Mouse (Mus musculus): ENCODE results near the gene Acp5. TPM values are rescaled to one million over a fixed set of nuclear protein-coding genes. Genes with fewer than 3 reads are reported as not detected.

Gene Acp5
- total RNA-seq, 2 experiments from 2014 or later: 0.51 TPM; not detected in 1

GRCm38 (mm10) chr9:22117754-22118456, 17.6 kb downstream of the Acp5 start:
- peak overlapping the region; percentile 88; the same call in 1 of the 2 replicates for H3K27ac ChIP-seq

DNA sequence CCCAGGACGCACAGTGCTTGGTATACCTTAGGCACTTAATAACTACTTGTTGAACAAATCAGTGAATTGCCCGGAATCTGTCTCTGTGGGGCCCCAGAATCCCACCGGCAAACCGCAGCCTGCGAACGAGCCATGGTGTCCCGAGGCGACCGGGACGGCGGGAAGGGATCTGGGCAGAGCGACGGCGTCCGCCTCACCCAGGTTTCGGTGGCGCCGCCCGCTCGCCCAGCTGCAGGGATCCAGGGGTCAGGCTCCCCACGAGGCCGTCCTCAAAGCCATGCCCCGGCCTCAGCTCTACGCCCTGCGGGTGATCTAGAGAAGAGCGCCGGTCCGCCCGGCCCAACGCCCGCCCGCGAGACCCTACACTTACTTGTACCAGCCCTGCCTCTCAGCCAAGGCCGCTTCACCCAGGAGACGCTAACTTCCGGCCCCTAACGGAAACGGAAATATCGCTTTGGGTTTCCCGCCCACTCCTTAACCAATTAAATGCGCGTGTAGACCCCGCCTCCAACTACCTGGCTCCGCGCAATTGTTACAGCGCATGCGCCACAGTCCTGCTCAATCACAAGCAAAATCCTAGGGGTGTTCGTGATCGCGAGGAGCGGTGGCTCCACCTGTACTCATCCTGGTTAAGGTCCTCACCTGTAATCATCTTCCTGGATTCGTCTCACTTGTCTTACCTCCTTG, 18.6 kb downstream of the Acp5 start, which contains the start of gene Elof1:
Gene Elof1, minus strand, starts transcription at position 433 of the 687 bp plus-strand sequence.
- TF ChIP-seq CTCF (IDR thresholded peaks at IDR 0.05): no peak; the same call in 1 of the 2 replicates
- Histone ChIP-seq H3K4me3 (peak within 1 kb of the TSS; percentile 66), H3K27ac (peak within 1 kb of the TSS; percentile 88)
- peak; percentile 91 to 93 for DNase-seq (ENCODE audit: extremely low spot score in 1 of 2, low spot score in 2 of 2)
- intact Hi-C loops (cut with DNase I): loop anchor here (1.0 to 2.0 kb wide), 2 partner anchors 32 to 46 kb away; partner anchors contain the start of genes Ecsit, Gm49318 and Zfp653

More at GRCm38 (mm10) chr9:22117754-22118456, 17.6 kb downstream of the Acp5 start:
- intact Hi-C loops (cut with DNase I): loop anchor here (1.0 to 2.0 kb wide), 3 partner anchors 25 to 47 kb away; partner anchors contain the start of genes Ecsit, Gm49318 and Zfp653
- peak; percentile 25 to 46 for DNase-seq (ENCODE audit: extremely low spot score in 1 of 2, low spot score in 2 of 2)
- peak; percentile 45 for TF ChIP-seq CTCF (IDR thresholded peaks at IDR 0.05)
- H3K4me3 ChIP-seq: peak overlapping the region; percentile 66

DNA sequence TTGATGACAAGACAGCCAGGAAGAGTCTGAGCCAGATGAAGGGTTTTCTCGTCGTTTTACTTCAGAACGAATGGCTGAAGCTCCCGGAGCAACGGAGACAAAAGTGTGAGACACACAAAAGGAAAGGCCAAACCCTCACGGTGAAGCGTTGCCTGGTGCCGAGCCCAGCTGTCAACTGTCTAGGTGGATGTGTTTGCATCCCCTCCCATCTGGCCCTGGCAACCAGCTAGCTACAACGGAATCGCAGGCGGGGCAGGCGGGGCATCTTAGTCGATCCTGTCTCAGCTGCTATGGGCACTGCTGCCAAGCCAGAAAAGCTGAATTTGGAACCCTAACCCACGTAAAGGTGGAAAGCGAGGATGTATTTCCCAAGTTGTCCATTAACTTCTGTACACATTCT, 19.4 kb downstream of the Acp5 start:
- Histone ChIP-seq H3K4me3 (peak overlapping the region; percentile 66), H3K27ac (no peak overlapping the region)
- intact Hi-C loops (cut with DNase I): loop anchor here (2.0 kb wide), 1 partner anchor 45 kb away; the partner anchor contains the start of genes Gm49318 and Zfp653
- no peak for DNase-seq (ENCODE audit: extremely low spot score in 1 of 2, low spot score in 2 of 2)
- TF ChIP-seq CTCF (IDR thresholded peaks at IDR 0.05): no peak

DNA sequence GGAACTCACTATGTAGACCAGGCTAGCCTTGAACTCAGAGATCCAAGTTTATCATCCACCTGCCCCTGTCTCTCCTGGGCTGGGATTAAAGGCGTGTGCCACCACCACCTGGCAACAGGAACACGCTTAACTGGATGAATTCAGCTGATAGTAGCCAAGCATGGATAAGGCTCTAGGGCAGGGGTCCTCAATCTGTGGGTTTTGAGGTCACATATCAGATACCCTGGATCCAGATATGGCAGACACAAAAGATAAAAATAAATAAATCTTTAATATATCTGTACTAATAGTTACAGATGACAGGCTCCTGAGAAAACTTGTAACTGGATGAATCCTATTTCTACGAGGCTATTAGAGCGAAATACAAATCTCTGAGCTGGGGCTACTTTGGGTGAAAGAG, 19.9 kb downstream of the Acp5 start:
- TF ChIP-seq CTCF (IDR thresholded peaks at IDR 0.05): no peak
- Histone ChIP-seq H3K4me3 (peak overlapping the region; percentile 66), H3K27ac (no peak overlapping the region)
- intact Hi-C loops (cut with DNase I): loop anchor here (2.0 kb wide), 1 partner anchor 45 kb away; the partner anchor contains the start of genes Gm49318 and Zfp653
- no peak for DNase-seq (ENCODE audit: extremely low spot score in 1 of 2, low spot score in 2 of 2)

DNA sequence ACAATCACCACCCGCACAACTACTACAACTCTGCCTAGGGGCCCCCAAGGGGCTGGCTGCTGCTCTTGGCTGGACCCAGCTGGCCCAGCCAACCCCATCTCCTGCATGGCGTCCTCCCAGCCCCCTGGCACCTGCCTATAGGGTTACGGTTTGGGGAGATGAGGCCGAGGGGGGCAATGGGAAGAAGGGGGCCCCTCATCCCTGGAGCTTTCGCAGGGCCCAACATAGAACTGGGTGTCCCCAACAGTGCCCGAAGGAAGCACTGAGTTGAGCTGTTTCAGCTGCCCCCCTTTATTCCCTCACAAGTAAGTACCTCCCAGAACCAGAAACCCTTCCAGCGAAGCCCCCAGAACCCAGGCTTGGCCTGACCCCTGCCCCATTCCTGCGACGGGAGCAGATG, 27.3 kb downstream of the Acp5 start:
- DNase-seq (ENCODE audit: extremely low spot score in 1 of 2, low spot score in 2 of 2): no peak
- no peak for TF ChIP-seq CTCF (IDR thresholded peaks at IDR 0.05)
- intact Hi-C loops (cut with DNase I): no loop called here
- H3K4me3 ChIP-seq: no peak overlapping the region
- H3K27ac ChIP-seq: no peak overlapping the region

GRCm38 (mm10) chr9:22099922-22100321, 35.6 kb downstream of the Acp5 start:
- no peak for TF ChIP-seq CTCF (IDR thresholded peaks at IDR 0.05)
- no peak overlapping the region for H3K27ac ChIP-seq
- DNase-seq (ENCODE audit: extremely low spot score in 1 of 2, low spot score in 2 of 2): no peak
- intact Hi-C loops (cut with DNase I): no loop called here
- H3K4me3 ChIP-seq: no peak overlapping the region

DNA sequence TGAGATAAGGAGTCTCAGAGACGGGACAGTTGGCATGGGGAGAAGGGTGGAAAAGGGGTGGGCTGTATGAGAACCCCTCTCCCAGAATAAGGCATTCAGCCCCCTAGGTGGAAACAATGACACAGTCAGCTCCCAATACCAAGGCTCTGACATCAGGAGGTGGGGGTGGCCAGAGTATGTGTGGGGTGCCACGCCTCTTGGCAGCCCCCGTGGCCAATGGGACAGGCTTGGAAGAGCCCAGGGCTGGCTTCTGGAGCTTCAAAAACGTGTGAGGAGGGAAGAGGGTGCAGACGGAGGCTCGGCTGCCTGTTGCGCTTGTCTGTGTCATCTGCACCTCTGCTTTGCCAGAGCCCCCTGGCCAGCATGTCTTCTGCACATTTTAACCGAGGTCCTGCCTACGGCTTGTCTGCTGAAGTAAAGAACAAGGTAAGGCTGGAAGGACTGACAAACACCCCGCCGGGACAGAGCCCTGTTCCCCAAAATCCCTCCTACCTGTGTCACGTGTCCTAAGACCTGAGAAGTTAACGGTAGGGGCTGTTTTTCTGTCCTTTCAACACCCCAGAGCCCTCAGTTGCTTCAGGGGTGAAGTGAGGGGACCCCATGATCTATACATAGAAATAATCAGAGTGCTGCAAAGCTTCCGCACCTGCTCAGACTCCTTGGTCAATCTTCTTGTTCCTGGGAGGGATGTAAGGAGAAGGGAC, 36.4 kb downstream of the Acp5 start, which contains the start of gene Cnn1:
Gene Cnn1, plus strand, starts transcription at position 224 of the 704 bp plus-strand sequence.
- TF ChIP-seq CTCF (IDR thresholded peaks at IDR 0.05): no peak
- Histone ChIP-seq H3K4me3 (no peak within 1 kb of the TSS), H3K27ac (no peak within 1 kb of the TSS)
- DNase-seq (ENCODE audit: extremely low spot score in 1 of 2, low spot score in 2 of 2): no peak
- intact Hi-C loops (cut with DNase I): no loop called here

- Histone ChIP-seq H3K27ac (no peak overlapping the region), H3K4me3 (peak overlapping the region; percentile 39)
- TF ChIP-seq CTCF (IDR thresholded peaks at IDR 0.05): peak; percentile 80
- intact Hi-C loops (cut with DNase I): no loop called here
- DNase-seq (ENCODE audit: extremely low spot score in 1 of 2, low spot score in 2 of 2): peak; percentile 68 to 77
Measured at GRCm38 (mm10) chr9:22095854-22096307, 39.6 kb downstream of the Acp5 start.

DNA sequence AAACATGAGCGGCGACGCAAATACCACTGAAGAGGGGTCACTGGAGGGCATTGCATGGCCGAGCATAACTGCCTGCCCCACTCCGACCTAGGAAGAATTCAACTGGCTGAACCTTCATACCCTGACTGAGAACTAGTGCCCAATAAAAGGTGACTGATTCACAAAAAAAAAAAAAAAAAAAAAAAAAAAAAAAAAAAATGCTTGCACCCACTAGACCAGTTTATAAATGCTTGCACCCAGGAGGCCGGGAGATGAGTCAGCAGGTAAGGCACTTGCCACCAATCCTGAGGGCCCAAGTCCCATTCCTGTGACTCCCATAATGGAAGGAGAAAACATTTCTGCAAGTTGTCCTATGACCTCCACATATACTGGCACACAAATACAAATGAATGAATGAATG, 42.8 kb downstream of the Acp5 start:
- intact Hi-C loops (cut with DNase I): no loop called here
- no peak for DNase-seq (ENCODE audit: extremely low spot score in 1 of 2, low spot score in 2 of 2)
- Histone ChIP-seq H3K27ac (no peak overlapping the region), H3K4me3 (no peak overlapping the region)
- TF ChIP-seq CTCF (IDR thresholded peaks at IDR 0.05): no peak

GRCm38 (mm10) chr9:22089986-22090385, 45.5 kb downstream of the Acp5 start:
- intact Hi-C loops (cut with DNase I): no loop called here
- TF ChIP-seq CTCF (IDR thresholded peaks at IDR 0.05): no peak
- Histone ChIP-seq H3K4me3 (no peak overlapping the region), H3K27ac (no peak overlapping the region)
- no peak for DNase-seq (ENCODE audit: extremely low spot score in 1 of 2, low spot score in 2 of 2)

GRCm38 (mm10) chr9:22089281-22089680, 46.2 kb downstream of the Acp5 start:
- no peak for TF ChIP-seq CTCF (IDR thresholded peaks at IDR 0.05)

More at GRCm38 (mm10) chr9:22089281-22089680, 46.2 kb downstream of the Acp5 start:
- DNase-seq (ENCODE audit: extremely low spot score in 1 of 2, low spot score in 2 of 2): no peak
- Histone ChIP-seq H3K27ac (no peak overlapping the region), H3K4me3 (no peak overlapping the region)
- intact Hi-C loops (cut with DNase I): no loop called here
